Mouse (Mus musculus): ENCODE data around the gene Gm266.
"Not testable (repeated sequence)": the region's sequence is repeated elsewhere in the genome, so short reads cannot be mapped to it uniquely, and the experiment has no call there.

Gm266 gene

GRCm38 (mm10) chr12:111485652-111486306 lies at the start of gene Gm266:
Gene Gm266 (minus strand): TSS chr12:111485823.
- DNase-seq: no peak

GRCm38 (mm10) chr12:111535281-111535680 lies 49.7 kb upstream of the Gm266 start:
- no peak for DNase-seq

GRCm38 (mm10) chr12:111533096-111533794 lies 47.6 kb upstream of the Gm266 start:
- no peak for DNase-seq

- DNase-seq: no peak
Measured at GRCm38 (mm10) chr12:111529192-111529591, 43.6 kb upstream of the Gm266 start.

- no peak for DNase-seq
Measured at GRCm38 (mm10) chr12:111527643-111528281, 42.1 kb upstream of the Gm266 start.

GRCm38 (mm10) chr12:111524883-111525282 lies 39.3 kb upstream of the Gm266 start:
- no peak for DNase-seq

- no peak for DNase-seq
Measured at GRCm38 (mm10) chr12:111524469-111524868, 38.8 kb upstream of the Gm266 start.

GRCm38 (mm10) chr12:111520994-111521393 lies 35.4 kb upstream of the Gm266 start:
- no peak for DNase-seq

- DNase-seq: no peak
Measured at GRCm38 (mm10) chr12:111519821-111520220, 34.2 kb upstream of the Gm266 start.

GRCm38 (mm10) chr12:111518391-111518790 lies 32.8 kb upstream of the Gm266 start:
- DNase-seq: no peak

GRCm38 (mm10) chr12:111517901-111518300 lies 32.3 kb upstream of the Gm266 start:
- no peak for DNase-seq

- no peak for DNase-seq
Measured at GRCm38 (mm10) chr12:111516826-111517225, 31.2 kb upstream of the Gm266 start.

- DNase-seq: no peak
Measured at GRCm38 (mm10) chr12:111515920-111516319, 30.3 kb upstream of the Gm266 start.

GRCm38 (mm10) chr12:111514874-111515649 lies 29.4 kb upstream of the Gm266 start:
- DNase-seq: no peak

GRCm38 (mm10) chr12:111514231-111514792 lies 28.7 kb upstream of the Gm266 start:
- no peak for DNase-seq

- no peak for DNase-seq
Measured at GRCm38 (mm10) chr12:111513673-111514072, 28.1 kb upstream of the Gm266 start.

GRCm38 (mm10) chr12:111512572-111513063 lies 27.0 kb upstream of the Gm266 start:
- DNase-seq: no peak

GRCm38 (mm10) chr12:111508438-111508837 lies 22.8 kb upstream of the Gm266 start:
- not testable (repeated sequence) for DNase-seq

- DNase-seq: no peak
Measured at GRCm38 (mm10) chr12:111507962-111508361, 22.3 kb upstream of the Gm266 start.

- DNase-seq: no peak
Measured at GRCm38 (mm10) chr12:111507001-111507400, 21.4 kb upstream of the Gm266 start.

- DNase-seq: peak; percentile 77
Measured at GRCm38 (mm10) chr12:111504904-111505303, 19.3 kb upstream of the Gm266 start.

- no peak for DNase-seq
Measured at GRCm38 (mm10) chr12:111503571-111503970, 17.9 kb upstream of the Gm266 start.
